Mouse (Mus musculus) MEL (cell line): ENCODE data around the gene Bpgm. TPM values are rescaled to one million over a fixed set of nuclear protein-coding genes. Genes with fewer than 3 reads are reported as not detected.
A peak's percentile ranks its signal among the peaks of the same experiment; 100 is the strongest.

Source experiments
- DNase-seq: peaks from one replicate; pipeline ENCODE4 v3.0.0; 2011; ENCODE audit warnings: low read depth, low spot score
- H3K27ac ChIP-seq: 2 replicates; pipeline ENCODE4 v1.5.1; 2012; ENCODE audit warnings: low read depth, mild to moderate bottlenecking, control low read depth, low read length, moderate library complexity; ENCODE audit not compliant: control insufficient read depth
- H3K27me3 ChIP-seq, 2 experiments: fragments of 150-350 bp in 1 of 2; sonication (generic) in 1 of 2; 2 replicates each; pipeline ENCODE4 v1.6.1; 2012; ENCODE audit warnings: low read length in 2 of 2, mild to moderate bottlenecking in 2 of 2, improper control_type of control experiment in 1 of 2, moderate library complexity in 1 of 2; ENCODE audit not compliant: insufficient read depth in 2 of 2, control insufficient read depth in 1 of 2
- H3K36me3 ChIP-seq, 2 experiments: 2 replicates each; pipeline ENCODE4 v1.6.1; 2012 to 2014; ENCODE audit warnings: low read length in 2 of 2, improper control_type of control experiment in 1 of 2, inconsistent platforms in 1 of 2, mild to moderate bottlenecking in 1 of 2; ENCODE audit not compliant: insufficient read depth in 2 of 2, control insufficient read depth in 1 of 2
- H3K4me1 ChIP-seq, 2 experiments: fragments of 150-350 bp in 1 of 2; sonication (generic) in 1 of 2; 2 replicates each; pipeline ENCODE4 v1.6.1; 2012; ENCODE audit warnings: low read length in 2 of 2, improper control_type of control experiment in 1 of 2, mild to moderate bottlenecking in 1 of 2; ENCODE audit not compliant: insufficient read depth in 2 of 2, control insufficient read depth in 1 of 2
- H3K4me3 ChIP-seq, 2 experiments: fragments of 150-350 bp in 1 of 2; sonication (generic) in 1 of 2; 2 replicates each; pipeline ENCODE4 v1.5.1; 2012; ENCODE audit warnings: low read depth in 2 of 2, low read length in 2 of 2, mild to moderate bottlenecking in 2 of 2, moderate library complexity in 2 of 2, control low read depth in 1 of 2, improper control_type of control experiment in 1 of 2; ENCODE audit not compliant: control insufficient read depth in 1 of 2, insufficient read depth in 1 of 2
- H3K79me2 ChIP-seq: 2 replicates; pipeline ENCODE4 v1.6.1; 2012; ENCODE audit warnings: mild to moderate bottlenecking, low read length, moderate library complexity; ENCODE audit not compliant: control insufficient read depth, poor library complexity, insufficient read depth
- H3K9ac ChIP-seq: 2 replicates; pipeline ENCODE4 v1.6.1; 2012; ENCODE audit warnings: low read depth, mild to moderate bottlenecking, control low read depth, low read length, moderate library complexity; ENCODE audit not compliant: control insufficient read depth, poor library complexity, severe bottlenecking
- H3K9me3 ChIP-seq: fragments of 150-350 bp; sonication (generic); replicated peaks from 2 replicates; pipeline ENCODE4 v1.6.1; 2012; ENCODE audit warnings: mild to moderate bottlenecking, low read length, improper control_type of control experiment, moderate library complexity; ENCODE audit not compliant: insufficient read depth
- BHLHE40 ChIP-seq: IDR thresholded peaks from 2 replicates; pipeline ENCODE4 v1.6.1; 2012; ENCODE audit warnings: low read depth, mild to moderate bottlenecking, inconsistent platforms, low read length, improper control_type of control experiment, borderline replicate concordance
- CHD1 ChIP-seq: IDR thresholded peaks from 2 replicates; pipeline ENCODE4 v1.6.1; 2012; ENCODE audit warnings: low read depth, mild to moderate bottlenecking, inconsistent platforms, low read length, improper control_type of control experiment
- CHD2 ChIP-seq: IDR thresholded peaks from 2 replicates; pipeline ENCODE4 v1.6.1; 2011; ENCODE audit warnings: low read length, improper control_type of control experiment
- E2F4 ChIP-seq: IDR thresholded peaks from 2 replicates; pipeline ENCODE4 v1.6.1; 2011; ENCODE audit warnings: low read depth, low read length, improper control_type of control experiment, borderline replicate concordance
- ELF1 ChIP-seq: IDR thresholded peaks from 2 replicates; pipeline ENCODE4 v1.6.1; 2014; ENCODE audit warnings: low read depth, mild to moderate bottlenecking, inconsistent platforms, low read length, improper control_type of control experiment, moderate library complexity
- EP300 ChIP-seq, 2 experiments: IDR thresholded peaks; 2 replicates each; pipeline ENCODE4 v1.6.1; 2011; ENCODE audit warnings: improper control_type of control experiment in 2 of 2, low read length in 2 of 2, low read depth in 1 of 2, mild to moderate bottlenecking in 1 of 2
- GABPA ChIP-seq: IDR thresholded peaks from 2 replicates; pipeline ENCODE4 v1.6.1; 2012; ENCODE audit warnings: low read depth, mild to moderate bottlenecking, inconsistent platforms, low read length, improper control_type of control experiment, moderate library complexity
- GATA1 ChIP-seq: IDR thresholded peaks from 2 replicates; pipeline ENCODE4 v1.6.1; 2011; ENCODE audit warnings: low read depth, low read length, improper control_type of control experiment
- HCFC1 ChIP-seq: IDR thresholded peaks from 2 replicates; pipeline ENCODE4 v1.6.1; 2012; ENCODE audit warnings: low read depth, mild to moderate bottlenecking, inconsistent platforms, low read length, improper control_type of control experiment, moderate library complexity
- JUND ChIP-seq: IDR thresholded peaks from 2 replicates; pipeline ENCODE4 v1.6.1; 2011; ENCODE audit warnings: low read depth, mild to moderate bottlenecking, improper control_type of control experiment, low read length
- KAT2A ChIP-seq: conservative IDR thresholded peaks from 2 replicates; pipeline ENCODE4 v1.6.1; 2012; ENCODE audit warnings: low read depth, low read length, improper control_type of control experiment, inconsistent platforms
- MAFK ChIP-seq: IDR thresholded peaks from 2 replicates; pipeline ENCODE4 v1.6.1; 2011; ENCODE audit warnings: low read depth, mild to moderate bottlenecking, low read length, improper control_type of control experiment, borderline replicate concordance
- MAZ ChIP-seq: IDR thresholded peaks from 2 replicates; pipeline ENCODE4 v1.6.1; 2012; ENCODE audit warnings: low read depth, mild to moderate bottlenecking, inconsistent platforms, low read length, improper control_type of control experiment
- MEF2A ChIP-seq: IDR thresholded peaks from 2 replicates; pipeline ENCODE4 v1.6.1; 2014; ENCODE audit warnings: low read depth, mild to moderate bottlenecking, inconsistent platforms, low read length, improper control_type of control experiment; ENCODE audit not compliant: poor library complexity, insufficient replicate concordance, severe bottlenecking; ENCODE audit errors: extremely low read depth
- MYC ChIP-seq: IDR thresholded peaks from 2 replicates; pipeline ENCODE4 v1.6.1; 2011; ENCODE audit warnings: low read depth, mild to moderate bottlenecking, low read length, improper control_type of control experiment, moderate library complexity
- NELFE ChIP-seq: IDR thresholded peaks from 2 replicates; pipeline ENCODE4 v1.6.1; 2011; ENCODE audit warnings: low read depth, low read length, improper control_type of control experiment
- NRF1 ChIP-seq: IDR thresholded peaks from 2 replicates; pipeline ENCODE4 v1.6.1; 2014; ENCODE audit warnings: low read depth, mild to moderate bottlenecking, inconsistent platforms, low read length, improper control_type of control experiment, moderate library complexity; ENCODE audit not compliant: poor library complexity, insufficient read depth, severe bottlenecking
- POLR2AphosphoS2 ChIP-seq: IDR thresholded peaks from 2 replicates; pipeline ENCODE4 v1.6.1; 2011; ENCODE audit warnings: low read length, improper control_type of control experiment
- POLR2AphosphoS5 ChIP-seq: IDR thresholded peaks from 2 replicates; pipeline ENCODE4 v1.6.1; 2012; ENCODE audit warnings: low read depth, borderline replicate concordance, mild to moderate bottlenecking, inconsistent platforms, low read length, moderate library complexity, mixed read lengths
- SMC3 ChIP-seq: IDR thresholded peaks from 2 replicates; pipeline ENCODE4 v1.6.1; 2011; ENCODE audit warnings: low read depth, low read length, improper control_type of control experiment
- TCF12 ChIP-seq: IDR thresholded peaks from 2 replicates; pipeline ENCODE4 v1.6.1; 2014; ENCODE audit warnings: low read depth, mild to moderate bottlenecking, inconsistent platforms, low read length, improper control_type of control experiment, moderate library complexity
- USF1 ChIP-seq: IDR thresholded peaks from 2 replicates; pipeline ENCODE4 v1.6.1; 2014; ENCODE audit warnings: low read depth, mild to moderate bottlenecking, inconsistent platforms, low read length, improper control_type of control experiment, moderate library complexity
- USF2 ChIP-seq, 2 experiments: IDR thresholded peaks; 2 replicates each; pipeline ENCODE4 v1.6.1; 2011 to 2012; ENCODE audit warnings: improper control_type of control experiment in 2 of 2, low read length in 2 of 2, borderline replicate concordance in 1 of 2, inconsistent platforms in 1 of 2, low read depth in 1 of 2, mild to moderate bottlenecking in 1 of 2; ENCODE audit not compliant: insufficient read depth in 1 of 2
- polyA plus RNA-seq, 2 experiments: library from polyadenylated mRNA; stranded (reverse) in 1 of 2; unstranded in 1 of 2; fragments of >175 nt in 1 of 2; fragments of >200 nt in 1 of 2; gene quantifications; 2 replicates each; pipeline versions ENCODE4 v1.2.1 to v1.2.4; 2012; ENCODE audit warnings: low replicate concordance in 2 of 2, low read depth in 1 of 2; ENCODE audit not compliant: insufficient read length in 2 of 2, insufficient read depth in 1 of 2, missing spikeins in 1 of 2
- total RNA-seq: library from RNA; depleted of rRNA; stranded (reverse); fragments of 300-350 nt; gene quantifications from 2 replicates; pipeline ENCODE4 v1.2.3, GENCODE M21; 2012

The Bpgm gene
- total and polyA plus RNA-seq, 3 experiments: 11.1 to 14.1 TPM; not detected in 1

DNA sequence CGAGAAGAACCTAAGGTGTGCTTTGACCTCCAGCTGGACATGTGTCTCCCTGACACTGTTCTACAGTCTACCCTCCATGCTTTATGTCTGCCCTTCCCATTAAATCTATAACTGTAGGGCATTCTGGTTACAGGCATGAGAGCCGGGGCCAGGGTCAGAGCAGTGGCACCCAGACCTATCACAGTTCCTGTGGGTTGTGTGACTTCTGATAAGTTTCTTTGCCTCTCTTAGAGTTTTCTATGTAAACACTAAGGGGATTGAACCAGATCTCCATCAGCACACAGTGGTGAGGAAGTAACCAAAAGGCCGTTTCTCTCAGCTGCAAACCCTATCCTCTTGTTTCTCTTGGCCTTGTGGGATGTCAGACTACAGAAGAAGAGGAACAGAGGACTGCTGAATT is 50.4 kb downstream of the Bpgm start:
- no peak overlapping the region for H3K27ac ChIP-seq
- DNase-seq: peak; percentile 26
- peaks cover 0 to 2% of the 10 kb centered on the region in 2 experiments; a peak in 1 of 4 replicates for H3K4me1 ChIP-seq
- H3K4me3 ChIP-seq: no peak overlapping the region
- H3K36me3 ChIP-seq: no peaks in the 10 kb centered on the region
- peaks cover 0 to 4% of the 10 kb centered on the region in 2 experiments; a peak in 2 of 4 replicates for H3K27me3 ChIP-seq
- no peaks in the 10 kb centered on the region for H3K79me2 ChIP-seq
- H3K9ac ChIP-seq: no peak overlapping the region
- no peaks in the 10 kb centered on the region for H3K9me3 ChIP-seq
- TF ChIP-seq USF1 (no peak), JUND (no peak), ELF1 (no peak), BHLHE40 (no peak), GABPA (no peak), EP300 (IDR thresholded peaks at IDR 0.05; ENCODE audit: low read depth in 1 of 2, low read length in 2 of 2) (no peak), MAFK (no peak), TCF12 (no peak), MAZ (no peak), MEF2A (no peak)

GRCm38 (mm10) chr6:34528131-34528530 is 52.1 kb downstream of the Bpgm start:
- peaks cover 0 to 2% of the 10 kb centered on the region in 2 experiments; a peak in 1 of 4 replicates for H3K4me1 ChIP-seq
- H3K27ac ChIP-seq: no peak overlapping the region
- H3K36me3 ChIP-seq: no peaks in the 10 kb centered on the region
- TF ChIP-seq POLR2AphosphoS5: no peak
- no peaks in the 10 kb centered on the region for H3K79me2 ChIP-seq
- DNase-seq: no peak
- peaks cover 0 to 8% of the 10 kb centered on the region in 2 experiments; a peak in 3 of 4 replicates for H3K27me3 ChIP-seq
- no peak overlapping the region for H3K9ac ChIP-seq
- H3K9me3 ChIP-seq: no peaks in the 10 kb centered on the region
- H3K4me3 ChIP-seq: no peak overlapping the region

DNA sequence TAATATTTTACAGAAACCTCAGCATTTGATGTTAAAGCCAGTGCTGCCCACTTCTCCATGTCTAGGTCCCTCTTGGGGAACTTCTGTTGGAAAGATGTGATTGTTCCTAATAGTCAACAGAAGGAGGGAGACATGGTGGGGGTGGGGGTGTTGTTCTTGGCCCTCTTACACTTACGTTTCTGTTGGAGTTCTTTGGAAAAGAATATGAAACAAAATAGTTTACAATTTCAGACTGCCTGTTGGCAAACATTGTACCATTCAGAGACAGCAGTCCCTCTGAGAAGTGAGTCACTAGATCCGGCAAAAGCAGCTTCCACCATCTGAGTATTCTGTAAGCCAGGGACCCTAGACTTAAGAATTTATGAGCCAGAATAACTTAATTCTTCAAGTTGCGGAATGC is 54.0 kb downstream of the Bpgm start:
- no peak overlapping the region for H3K27ac ChIP-seq
- no peaks in the 10 kb centered on the region for H3K79me2 ChIP-seq
- H3K4me3 ChIP-seq: no peak overlapping the region
- H3K9me3 ChIP-seq: no peaks in the 10 kb centered on the region
- H3K36me3 ChIP-seq: no peaks in the 10 kb centered on the region
- DNase-seq: no peak
- peaks cover 0 to 6% of the 10 kb centered on the region in 2 experiments; a peak in 3 of 4 replicates for H3K27me3 ChIP-seq
- TF ChIP-seq USF2 (IDR thresholded peaks at IDR 0.05; ENCODE audit: borderline replicate concordance in 1 of 2, insufficient read depth in 1 of 2, low read depth in 1 of 2, low read length in 2 of 2) (no peak), KAT2A (no peak), BHLHE40 (no peak), MYC (no peak), TCF12 (no peak), E2F4 (no peak), GABPA (no peak), CHD1 (no peak), CHD2 (no peak), GATA1 (no peak), POLR2AphosphoS2 (no peak), EP300 (IDR thresholded peaks at IDR 0.05; ENCODE audit: low read depth in 1 of 2, low read length in 2 of 2) (no peak), SMC3 (no peak), NRF1 (no peak), HCFC1 (no peak), NELFE (no peak)
- H3K9ac ChIP-seq: no peak overlapping the region
- H3K4me1 ChIP-seq: peaks cover 0 to 2% of the 10 kb centered on the region in 2 experiments; a peak in 1 of 4 replicates
